Mouse (Mus musculus) mouse embryonic stem cell (cell line): ENCODE results near the gene Fndc1.

ENCODE experiments used
- in situ Hi-C, 2 experiments: fragments of 300-500 bp; cut with MboI; formaldehyde crosslinking; loops; 1 replicate in 1 of 2; 3 replicates in 1 of 2; pipeline ENCODE4 v1.14.3; 2019 to 2020; ENCODE audit warnings: low sequenced_read_pairs in 2 of 2, low pct_unique_long_range_greater_than_20kb in 1 of 2, mixed read lengths in 1 of 2; ENCODE audit not compliant: unreplicated experiment in 1 of 2

The Fndc1 gene

DNA sequence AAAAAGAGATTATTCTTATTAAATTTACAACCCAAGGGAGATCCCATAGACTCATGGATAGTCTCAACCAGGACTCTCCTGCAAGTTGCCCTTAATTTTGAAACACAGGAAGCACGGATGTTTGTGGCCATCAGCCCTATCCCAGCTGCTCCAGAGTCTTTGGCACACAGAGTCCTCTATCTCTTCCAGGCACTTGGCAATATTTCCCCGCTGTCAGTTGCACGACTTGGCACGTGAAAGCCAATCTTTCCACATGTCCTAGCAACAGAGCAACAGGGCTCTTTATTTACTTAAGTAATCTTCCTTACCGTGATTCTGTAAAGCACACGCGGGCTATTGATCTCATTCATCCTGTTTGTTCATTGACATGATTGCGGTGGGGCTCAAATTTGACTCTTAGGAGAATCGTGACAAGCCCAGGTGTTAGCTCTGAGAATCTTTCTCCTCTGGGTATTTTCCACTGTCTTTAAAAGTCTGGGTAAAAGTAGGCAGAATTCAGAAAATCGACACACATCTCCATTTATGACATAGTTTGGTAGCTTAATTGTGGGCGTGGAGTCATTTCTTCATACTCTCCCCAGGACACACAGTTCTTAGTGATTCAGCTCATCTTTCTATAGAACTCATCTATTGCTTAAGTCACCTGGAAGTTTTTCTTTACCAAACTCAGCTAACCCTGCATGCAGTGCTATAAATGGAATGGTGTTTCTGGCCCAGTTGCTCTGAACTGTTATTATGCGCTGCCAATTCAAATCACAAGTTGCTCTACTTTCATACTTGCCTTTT, 13.6 kb upstream of the Fndc1 start:
- in situ Hi-C loops = no loop called here

DNA sequence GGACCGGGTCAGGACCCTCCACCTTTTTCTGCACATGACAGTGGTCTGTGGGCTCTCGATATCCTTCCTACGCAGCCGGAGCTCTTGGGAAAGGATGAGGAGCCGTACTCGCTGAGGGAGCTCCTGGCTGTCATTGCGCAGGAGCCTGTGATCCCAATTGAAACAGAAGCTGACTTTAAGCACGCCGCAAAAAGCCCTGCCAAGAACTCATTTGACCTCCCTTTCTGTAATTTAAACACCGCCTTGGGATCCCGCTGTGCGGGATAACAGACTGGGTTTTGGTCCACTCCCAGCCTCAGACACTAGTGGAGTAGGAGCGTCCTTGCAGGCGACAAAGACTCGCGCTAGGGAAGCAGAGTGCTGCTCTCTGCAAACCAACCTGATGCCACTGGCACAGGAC, 484 bp upstream of the Fndc1 start:
- in situ Hi-C loops = no loop called here

DNA sequence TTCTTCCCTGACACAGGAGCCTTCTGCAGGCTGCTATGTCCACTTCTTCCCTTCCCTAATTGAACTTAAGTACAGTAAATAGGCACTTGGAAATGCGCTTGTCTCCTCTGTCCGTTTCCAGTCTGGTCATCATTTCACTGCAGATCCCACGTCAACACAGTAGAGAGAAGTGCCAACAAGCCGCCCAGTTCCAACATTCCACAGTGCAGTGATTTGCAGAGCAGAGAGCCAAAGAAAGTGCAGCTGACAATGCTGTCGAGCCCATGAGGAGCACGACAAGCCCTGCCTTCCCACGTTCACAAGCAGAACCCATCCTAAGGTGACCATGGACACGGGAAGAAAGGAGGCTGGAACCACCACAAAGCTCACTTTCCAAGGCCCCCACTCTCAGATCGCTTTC, 1.7 kb downstream of the Fndc1 start:
- in situ Hi-C loops = no loop called here

DNA sequence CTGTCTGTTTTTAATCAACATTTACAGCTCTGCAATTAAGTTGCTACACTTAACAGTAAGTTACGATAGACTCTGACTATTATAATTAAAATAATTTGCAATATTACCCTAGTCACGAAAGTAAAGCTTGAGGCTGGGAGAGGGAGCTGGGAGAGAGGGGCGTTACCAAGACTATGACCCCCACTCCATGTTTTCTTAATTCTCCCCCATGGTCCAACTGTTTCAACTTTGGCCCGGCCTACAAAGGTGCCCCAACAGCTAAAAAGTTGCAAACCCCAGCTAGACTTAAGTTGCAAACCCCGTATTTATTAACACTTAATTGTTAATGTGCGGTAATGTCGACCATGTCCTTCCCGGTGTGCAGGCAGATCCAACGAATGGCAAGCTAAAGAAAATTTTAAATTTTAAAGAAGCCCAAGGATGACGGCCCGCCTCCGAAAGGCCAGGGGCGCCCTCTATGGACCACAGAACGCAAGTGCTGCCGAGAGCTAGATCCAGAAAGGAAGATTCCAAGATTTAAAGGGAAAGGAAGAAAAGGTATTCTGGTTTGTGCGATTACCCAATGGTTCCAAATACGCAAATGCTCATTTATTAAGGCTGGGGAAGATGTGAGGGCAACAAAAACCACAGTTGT, 5.4 kb downstream of the Fndc1 start:
- in situ Hi-C loops = no loop called here

DNA sequence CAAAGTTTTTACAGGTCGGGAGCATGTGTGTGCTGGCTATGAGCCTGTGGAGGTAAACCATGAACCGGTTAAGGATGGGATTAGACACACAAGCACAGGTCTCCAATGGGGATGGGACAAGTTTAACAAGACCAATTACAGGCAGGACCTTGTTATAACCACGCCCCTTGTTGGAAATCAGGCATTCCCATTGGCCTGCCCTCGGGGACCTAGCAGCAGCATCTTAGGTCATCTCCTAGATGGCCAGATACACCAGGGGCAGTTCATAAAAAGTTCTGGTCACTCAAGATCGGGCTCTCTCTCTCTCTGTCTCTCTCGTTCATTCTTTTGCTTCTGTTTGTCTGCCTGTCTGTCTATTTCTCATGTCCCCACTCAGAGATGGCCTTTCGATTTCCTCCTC, 6.9 kb downstream of the Fndc1 start:
- in situ Hi-C loops = no loop called here

DNA sequence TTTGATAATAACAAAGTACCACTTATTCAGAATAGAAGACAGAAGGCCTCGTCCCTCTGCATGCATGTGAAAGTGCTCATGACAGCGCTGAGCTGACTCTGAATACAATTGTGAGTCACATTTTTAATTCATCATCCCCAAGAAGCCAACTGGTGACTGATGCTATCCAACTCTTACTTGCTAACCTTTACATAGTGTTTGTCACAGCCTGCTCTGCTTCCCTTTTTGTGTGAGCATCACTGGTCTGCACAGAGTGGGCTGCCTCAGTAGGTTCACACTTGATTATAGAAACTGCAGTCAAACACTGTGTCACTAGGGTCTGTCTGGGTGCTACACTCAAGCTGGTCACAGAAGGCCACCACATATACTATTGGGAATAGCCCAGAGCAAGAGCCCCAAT, 10.5 kb downstream of the Fndc1 start:
- in situ Hi-C loops = no loop called here

DNA sequence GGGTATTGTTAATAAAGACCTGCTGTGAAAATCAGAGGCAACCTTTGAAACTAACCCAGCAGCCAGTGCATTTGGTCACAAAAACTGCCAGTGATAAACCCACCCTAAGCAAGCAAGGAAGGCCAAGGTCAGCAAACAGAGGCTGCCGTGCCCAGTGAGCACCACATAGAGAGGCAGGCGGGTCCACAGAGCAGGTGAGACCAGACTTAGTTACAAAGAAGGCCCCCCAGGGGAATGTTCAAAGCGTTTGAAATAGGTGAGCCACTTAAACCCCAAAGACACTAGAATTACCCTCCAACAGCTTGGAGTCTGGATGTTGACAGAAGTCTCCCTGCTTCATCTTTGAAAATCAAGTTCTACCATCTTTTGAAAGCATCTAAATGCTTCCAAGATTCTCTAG, 12.7 kb downstream of the Fndc1 start:
- in situ Hi-C loops = no loop called here

DNA sequence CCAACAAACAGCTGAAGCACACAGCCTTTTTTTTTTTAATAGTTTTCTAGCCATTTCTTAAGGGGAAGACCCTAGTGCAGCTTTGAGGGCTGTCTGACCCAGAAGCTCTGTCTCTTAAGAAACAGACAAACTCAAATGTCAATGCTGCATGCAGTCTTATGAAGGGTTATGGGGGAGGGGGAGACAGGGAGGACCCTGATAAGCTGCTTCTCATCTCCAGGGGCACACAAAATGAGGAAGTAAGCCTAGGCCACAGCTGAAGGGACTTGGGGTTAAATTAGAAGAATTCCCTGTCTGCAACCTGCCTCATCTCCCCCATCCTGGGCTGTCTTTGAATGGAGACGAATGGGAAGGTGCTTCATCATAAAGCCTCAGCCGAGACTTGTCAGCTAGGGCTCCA, 19.1 kb downstream of the Fndc1 start:
- in situ Hi-C loops = no loop called here

DNA sequence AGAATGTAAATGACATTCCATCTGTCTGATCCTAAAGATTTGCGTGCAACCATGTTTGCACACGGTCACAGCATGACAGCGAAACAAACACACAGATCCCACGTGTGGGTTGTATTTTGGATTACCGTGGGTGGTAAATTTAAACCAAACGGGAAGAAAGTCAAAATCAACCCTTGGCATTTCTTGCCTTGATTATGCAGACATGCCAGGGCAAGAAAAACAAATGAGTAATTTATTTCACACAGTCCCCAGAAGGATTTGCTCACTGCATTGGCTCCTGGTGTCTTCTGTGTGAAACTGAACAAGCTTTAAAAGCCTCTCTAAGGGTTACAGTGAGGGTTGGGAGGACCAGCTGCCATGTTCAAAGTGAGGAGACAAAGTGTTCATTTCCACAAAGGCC, 22.0 kb downstream of the Fndc1 start:
- in situ Hi-C loops = no loop called here

DNA sequence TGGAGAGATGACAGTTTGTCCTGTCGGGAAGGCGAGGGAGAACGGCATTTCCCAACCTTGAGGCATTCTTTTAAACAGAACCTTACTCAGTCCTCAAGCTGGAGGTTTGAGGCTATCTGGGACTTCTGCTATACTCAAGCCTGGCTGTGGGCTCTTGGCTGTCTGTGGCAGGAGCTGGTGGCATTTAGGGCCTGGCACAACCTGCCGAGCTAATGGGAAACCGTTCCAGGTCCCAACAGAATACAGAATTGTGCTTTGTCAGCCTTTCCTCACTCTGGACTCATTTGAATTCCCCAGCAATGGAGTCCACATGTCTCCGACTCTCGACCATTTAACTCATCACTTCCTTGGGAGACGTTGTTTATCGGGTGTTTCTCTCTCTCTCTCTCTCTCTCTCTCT, 24.6 kb downstream of the Fndc1 start:
- in situ Hi-C loops = no loop called here

DNA sequence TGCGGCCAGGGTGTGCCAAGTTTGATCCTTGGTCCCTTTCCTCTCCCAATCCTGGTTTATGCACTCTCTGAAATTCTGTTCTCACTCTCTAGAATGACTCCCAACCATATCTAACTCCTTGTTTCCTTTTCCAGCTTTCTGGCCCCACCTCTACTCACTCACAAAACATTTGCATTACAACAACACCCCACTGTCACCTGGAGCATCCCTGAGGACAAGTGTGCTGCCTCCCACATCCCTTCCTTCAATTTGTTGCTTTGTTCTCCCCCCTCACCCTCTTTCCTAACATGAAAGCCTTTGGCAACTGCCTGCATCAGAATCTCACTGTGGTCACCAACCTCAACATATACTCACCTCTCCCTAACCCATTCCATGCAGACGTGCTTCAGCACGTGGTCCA, 27.2 kb downstream of the Fndc1 start:
- in situ Hi-C loops = no loop called here

DNA sequence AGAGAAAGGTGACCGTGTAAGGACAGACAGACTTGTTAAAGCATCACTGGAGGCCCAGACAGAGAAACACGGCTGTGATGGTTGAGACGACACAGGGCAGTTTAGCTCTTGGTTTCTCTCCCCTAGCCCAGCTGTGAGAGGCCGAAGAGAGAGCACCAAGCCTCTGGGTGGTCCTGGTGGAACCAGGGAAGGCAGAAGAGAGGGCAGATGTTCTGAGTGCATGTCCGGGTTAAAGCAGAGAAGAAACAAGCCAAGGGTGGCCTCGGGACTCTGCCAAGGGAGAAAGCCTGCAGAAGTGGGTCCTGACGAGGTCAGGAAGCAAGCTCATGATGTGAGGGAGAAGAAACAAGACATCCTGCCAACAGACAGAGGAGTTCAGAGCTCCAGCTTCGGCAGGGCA, 31.5 kb downstream of the Fndc1 start:
- in situ Hi-C loops = no loop called here

DNA sequence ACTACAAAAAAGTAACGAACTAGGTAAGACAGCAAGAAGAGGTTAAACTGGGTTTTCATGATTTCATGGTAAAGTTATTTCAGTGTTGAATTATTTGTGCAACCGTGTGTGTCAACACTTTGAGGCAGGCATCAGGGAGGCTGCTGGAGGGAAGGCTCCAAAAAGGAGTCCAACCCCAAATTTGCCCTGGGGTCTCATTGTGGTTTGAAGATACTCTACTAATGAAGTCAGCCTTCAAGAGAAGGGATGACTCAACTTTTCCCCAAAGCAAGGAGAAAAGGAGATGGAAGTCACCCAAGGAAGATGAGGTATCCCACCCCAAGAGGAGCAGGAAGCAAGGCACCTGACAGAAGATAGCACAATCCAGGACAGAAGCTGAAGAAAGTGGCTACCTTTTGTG, 31.9 kb downstream of the Fndc1 start:
- in situ Hi-C loops = no loop called here

DNA sequence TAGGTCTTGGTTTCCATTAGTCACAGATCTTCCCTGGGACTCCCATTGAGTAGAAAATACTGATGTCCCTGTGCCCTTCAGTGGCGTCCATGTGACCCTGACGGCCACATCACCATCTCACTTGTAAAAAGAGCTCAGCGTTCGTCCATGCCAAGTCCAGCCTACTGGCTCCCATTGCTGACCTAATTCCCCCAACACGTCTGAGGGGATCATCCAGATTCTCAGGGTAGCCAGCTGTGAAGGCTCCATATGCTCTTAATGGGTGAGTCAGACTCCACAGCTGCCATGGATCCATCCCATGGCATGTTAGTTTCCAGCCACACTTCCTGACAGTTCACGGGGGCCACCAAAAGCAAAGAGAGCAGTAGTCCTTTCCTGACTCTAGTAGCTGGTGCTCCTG, 33.0 kb downstream of the Fndc1 start:
- in situ Hi-C loops = no loop called here

DNA sequence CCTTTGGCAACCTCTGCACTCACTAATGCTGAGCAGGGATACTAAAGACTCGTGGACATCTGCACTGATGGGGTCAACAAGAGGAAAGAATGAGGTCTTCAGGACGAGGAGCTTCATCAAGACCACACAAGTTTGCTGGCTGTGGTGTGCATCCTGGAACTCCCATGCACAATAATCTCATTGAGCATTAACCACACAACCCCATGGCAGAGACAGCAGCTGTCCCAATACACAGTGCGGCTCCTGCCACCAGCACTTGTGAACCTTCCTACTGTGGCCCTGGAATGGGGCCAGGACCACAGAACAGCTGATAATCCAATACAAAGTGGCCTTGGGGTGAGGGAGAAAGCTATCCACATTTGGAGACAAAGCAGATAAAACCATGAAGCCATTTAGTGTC, 36.6 kb downstream of the Fndc1 start:
- in situ Hi-C loops = no loop called here

DNA sequence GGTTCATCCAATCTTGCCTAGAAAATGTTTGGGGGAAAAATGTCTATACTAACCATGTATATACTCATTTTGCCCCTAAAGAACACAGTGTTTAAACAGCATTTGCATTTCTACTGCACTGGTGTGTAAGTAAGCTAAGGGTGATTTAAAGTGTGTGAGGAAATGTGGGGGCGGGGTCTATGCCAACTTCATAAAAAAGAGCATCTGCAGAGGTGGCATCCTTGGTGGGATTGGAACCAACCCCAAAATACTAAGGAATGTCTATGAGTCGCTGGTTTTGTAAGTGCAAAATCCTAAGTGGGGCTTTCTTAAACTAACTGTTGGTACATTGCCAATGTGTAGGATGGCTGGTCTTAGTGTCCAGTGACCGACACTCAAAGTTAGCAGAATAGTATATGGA, 53.0 kb downstream of the Fndc1 start:
- in situ Hi-C loops = no loop called here

DNA sequence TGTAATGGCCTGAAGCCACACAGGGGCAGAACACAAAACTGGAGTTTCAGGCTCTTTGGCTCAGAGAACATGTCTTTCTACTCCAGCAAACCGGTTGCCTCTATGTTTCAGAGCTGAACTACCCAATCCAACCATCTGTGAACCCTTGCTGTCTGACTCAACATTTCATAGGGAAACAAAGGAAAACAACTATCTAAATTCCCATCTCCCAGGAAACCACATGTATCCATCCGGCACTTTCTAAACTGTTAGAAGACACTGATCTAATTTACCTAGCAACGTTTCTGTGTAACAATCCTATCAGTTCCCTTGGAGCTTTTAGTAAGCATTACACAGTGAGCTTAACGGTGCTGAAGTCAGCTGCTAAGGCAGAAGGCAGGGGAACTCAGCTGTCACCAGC, 67.3 kb downstream of the Fndc1 start:
- in situ Hi-C loops = no loop called here

DNA sequence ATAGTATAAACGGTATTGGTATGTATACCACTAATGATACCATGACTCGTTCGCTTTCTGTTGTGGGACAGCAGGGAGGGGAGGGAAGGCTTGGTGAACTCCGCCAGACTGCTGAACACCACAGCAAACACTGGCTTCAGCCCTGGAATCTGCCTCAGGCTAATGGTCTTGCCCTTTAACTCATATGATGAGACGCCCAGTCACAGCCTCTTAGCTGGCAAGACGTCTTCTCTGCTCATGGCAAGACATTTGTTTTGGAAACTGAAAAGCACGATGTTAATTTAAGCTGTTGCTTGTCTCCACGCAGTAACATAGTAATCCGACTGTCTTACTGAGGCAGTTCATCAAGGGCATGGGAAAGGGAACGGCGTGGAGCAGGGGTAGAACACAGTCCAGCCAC, 72.1 kb downstream of the Fndc1 start:
- in situ Hi-C loops = no loop called here

DNA sequence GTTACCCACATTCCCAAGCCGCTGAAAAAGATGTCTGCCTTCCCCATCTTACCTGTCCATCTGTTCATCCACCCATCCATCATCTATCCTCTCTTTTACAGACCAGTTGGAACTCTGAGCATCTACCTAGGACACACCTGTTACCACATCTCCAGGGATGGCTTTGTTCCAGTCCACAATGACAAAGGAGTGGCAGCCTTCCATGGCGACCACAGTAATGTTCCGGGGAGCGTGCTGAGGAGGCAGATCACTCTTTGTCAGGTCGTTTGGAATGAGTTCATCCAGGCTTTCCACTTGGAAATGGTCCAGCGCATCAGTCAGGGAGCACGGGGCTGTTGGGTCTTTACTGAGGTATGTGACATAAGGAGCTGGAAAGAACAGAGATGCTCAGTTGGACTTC, 73.7 kb downstream of the Fndc1 start:
- in situ Hi-C loops = no loop called here

DNA sequence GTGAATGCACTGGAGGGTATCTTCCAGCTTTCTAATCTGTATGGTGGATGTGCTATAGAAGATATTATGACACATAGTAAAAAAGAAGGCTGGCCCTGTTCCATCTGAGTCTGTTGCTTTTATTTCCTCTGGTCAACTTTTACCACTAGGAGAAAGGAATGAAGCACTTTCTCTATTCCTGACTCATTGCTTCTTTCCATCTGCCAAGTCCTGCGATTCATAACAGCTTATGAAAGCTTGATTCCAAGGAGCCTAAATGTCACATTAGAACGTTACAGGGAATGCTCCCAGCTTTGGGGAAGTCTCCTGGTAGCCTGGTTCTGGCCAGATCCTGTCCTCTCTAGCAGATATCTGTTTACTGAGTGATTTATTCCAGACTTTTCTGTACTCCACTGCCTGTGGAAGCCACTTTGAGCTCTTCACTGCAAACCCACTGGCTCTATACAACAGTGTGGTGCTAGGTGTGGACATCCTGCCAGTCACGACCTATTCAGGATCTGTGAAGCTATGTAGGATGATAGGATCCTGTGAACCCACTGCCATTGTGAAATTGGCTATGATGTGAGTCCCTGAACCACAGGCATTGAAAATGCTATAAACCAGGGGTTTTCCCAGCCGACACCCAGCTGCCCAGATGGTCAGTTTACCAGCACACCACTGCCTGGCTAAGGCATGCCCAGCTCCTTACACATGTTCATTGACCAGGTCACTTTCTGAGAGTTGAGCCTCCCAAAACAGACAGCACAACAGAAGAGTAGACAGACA, 77.9 kb downstream of the Fndc1 start:
- in situ Hi-C loops = no loop called here
